Mouse (Mus musculus): Measurements from ENCODE around the gene Deaf1. TPM values are rescaled to one million over a fixed set of nuclear protein-coding genes. Genes with fewer than 3 reads are reported as not detected.

Gene Deaf1
- polyA plus RNA-seq, 2 experiments = 47.0 to 82.6 TPM

DNA sequence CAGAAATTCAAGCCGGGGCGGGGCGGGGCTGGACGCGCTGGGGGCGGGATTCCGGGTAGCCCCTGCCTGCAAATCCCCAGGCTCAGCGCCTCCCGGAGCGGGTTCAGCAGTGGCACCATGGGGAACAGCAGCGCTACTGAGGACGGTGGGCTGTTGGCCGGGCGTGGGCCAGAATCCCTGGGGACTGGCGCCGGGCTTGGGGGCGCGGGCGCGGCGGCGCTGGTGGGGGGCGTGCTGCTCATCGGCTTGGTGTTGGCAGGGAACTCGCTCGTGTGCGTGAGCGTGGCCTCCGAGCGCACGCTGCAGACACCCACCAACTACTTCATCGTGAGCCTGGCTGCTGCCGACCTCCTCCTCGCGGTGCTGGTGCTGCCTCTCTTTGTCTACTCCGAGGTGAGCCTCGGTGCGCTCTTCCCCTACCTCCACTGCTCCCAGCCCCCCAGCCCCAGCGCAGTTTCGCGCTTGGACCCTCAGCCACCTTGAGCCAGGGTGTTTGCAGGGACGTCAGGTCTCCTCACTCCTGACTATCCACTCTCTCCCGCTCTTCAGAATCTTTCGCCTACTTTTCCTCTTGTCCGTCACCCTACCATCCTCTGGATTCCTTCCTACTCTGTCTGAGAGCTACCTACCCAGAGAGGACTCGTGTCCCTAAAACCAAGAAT, 35.4 kb downstream of the Deaf1 start, which contains the start of gene Drd4:
Gene Drd4, plus strand, starts transcription at position 86 of the 662 bp plus-strand sequence.
- no peak within 1 kb of the TSS for H3K27ac ChIP-seq (replicated peaks; ENCODE audit: low read depth, low read length)
- peak; percentile 37 for DNase-seq (ENCODE audit: low spot score)
- no peak for TF ChIP-seq POLR2A (IDR thresholded peaks at IDR 0.05; ENCODE audit: borderline replicate concordance, extremely low read depth, insufficient read depth, insufficient read length)

GRCm38 (mm10) chr7:141288042-141288441, 39.4 kb downstream of the Deaf1 start:
- ATAC-seq (ENCODE audit: low FRiP score, low read depth) = no peak
- no peaks in the 10 kb centered on the region for H3K9me3 ChIP-seq (ENCODE audit: control insufficient read depth, low read length)
- WGBS = 81% methylated on average over 3 of the region's 3 CpGs

More for the DNA sequence above, 35.4 kb downstream of the Deaf1 start, which contains the start of gene Drd4:
- peak within 1 kb of the TSS; percentile 55 for H3K4me3 ChIP-seq (replicated peaks; ENCODE audit: low read length)
- peak within 1 kb of the TSS; percentile 63 for H3K9ac ChIP-seq (ENCODE audit: low read depth, low read length, severe bottlenecking)
- H3K9me3 ChIP-seq (ENCODE audit: control insufficient read depth, low read length) = no peaks in the 10 kb centered on the region
- ATAC-seq (ENCODE audit: low FRiP score, low read depth) = peak; percentile 38; the same call in 1 of the 2 replicates
- H3K36me3 ChIP-seq (ENCODE audit: control insufficient read depth, insufficient read depth, low read length) = 0 out of 2 replicates have a peak, but pooled peaks cover 4% of the 10 kb centered on the region
- WGBS = 2% methylated on average over 36 of the region's 46 CpGs
- peak within 1 kb of the TSS; percentile 99 for H3K4me2 ChIP-seq (replicated peaks; ENCODE audit: low read depth, low read length, severe bottlenecking)
- H3K4me1 ChIP-seq (ENCODE audit: control insufficient read depth, insufficient read depth, low read length) = peaks cover 4% of the 10 kb centered on the region; the same call in 1 of the 2 replicates
- peaks cover 42% of the 10 kb centered on the region for H3K27me3 ChIP-seq (ENCODE audit: control insufficient read depth, insufficient read depth, low read length)

GRCm38 (mm10) chr7:141282756-141283155, 44.7 kb downstream of the Deaf1 start:
- no peaks in the 10 kb centered on the region for H3K9me3 ChIP-seq (ENCODE audit: control insufficient read depth, low read length)

More at GRCm38 (mm10) chr7:141288042-141288441, 39.4 kb downstream of the Deaf1 start:
- Histone ChIP-seq H3K4me3 (replicated peaks; ENCODE audit: low read length) (no peak overlapping the region), H3K27me3 (ENCODE audit: control insufficient read depth, insufficient read depth, low read length) (peaks cover 16% of the 10 kb centered on the region), H3K4me2 (replicated peaks; ENCODE audit: low read depth, low read length, severe bottlenecking) (no peak overlapping the region), H3K4me1 (ENCODE audit: control insufficient read depth, insufficient read depth, low read length) (peaks cover 4% of the 10 kb centered on the region; the same call in 1 of the 2 replicates), H3K36me3 (ENCODE audit: control insufficient read depth, insufficient read depth, low read length) (no peaks in the 10 kb centered on the region), H3K27ac (replicated peaks; ENCODE audit: low read depth, low read length) (no peak overlapping the region), H3K9ac (ENCODE audit: low read depth, low read length, severe bottlenecking) (no peak overlapping the region)
- no peak for DNase-seq (ENCODE audit: low spot score)
- TF ChIP-seq POLR2A (IDR thresholded peaks at IDR 0.05; ENCODE audit: borderline replicate concordance, extremely low read depth, insufficient read depth, insufficient read length) = no peak

GRCm38 (mm10) chr7:141281442-141281841, 46.0 kb downstream of the Deaf1 start:
- H3K27me3 ChIP-seq (ENCODE audit: control insufficient read depth, insufficient read depth, low read length) = no peaks in the 10 kb centered on the region
- no peak overlapping the region for H3K27ac ChIP-seq (replicated peaks; ENCODE audit: low read depth, low read length)
- no peak overlapping the region for H3K9ac ChIP-seq (ENCODE audit: low read depth, low read length, severe bottlenecking)
- TF ChIP-seq POLR2A (IDR thresholded peaks at IDR 0.05; ENCODE audit: borderline replicate concordance, extremely low read depth, insufficient read depth, insufficient read length) = no peak
- no peak for ATAC-seq (ENCODE audit: low FRiP score, low read depth)
- DNase-seq (ENCODE audit: low spot score) = no peak
- H3K9me3 ChIP-seq (ENCODE audit: control insufficient read depth, low read length) = no peaks in the 10 kb centered on the region
- no peaks in the 10 kb centered on the region for H3K36me3 ChIP-seq (ENCODE audit: control insufficient read depth, insufficient read depth, low read length)
- no peak overlapping the region for H3K4me2 ChIP-seq (replicated peaks; ENCODE audit: low read depth, low read length, severe bottlenecking)
- 61% methylated on average over 6 of the region's 6 CpGs for WGBS
- H3K4me1 ChIP-seq (ENCODE audit: control insufficient read depth, insufficient read depth, low read length) = 0 out of 2 replicates have a peak, but pooled peaks cover 2% of the 10 kb centered on the region
- no peak overlapping the region for H3K4me3 ChIP-seq (replicated peaks; ENCODE audit: low read length)

More at GRCm38 (mm10) chr7:141282756-141283155, 44.7 kb downstream of the Deaf1 start:
- no peaks in the 10 kb centered on the region for H3K27me3 ChIP-seq (ENCODE audit: control insufficient read depth, insufficient read depth, low read length)
- no peak overlapping the region for H3K9ac ChIP-seq (ENCODE audit: low read depth, low read length, severe bottlenecking)
- H3K4me3 ChIP-seq (replicated peaks; ENCODE audit: low read length) = no peak overlapping the region
- DNase-seq (ENCODE audit: low spot score) (no peak), ATAC-seq (ENCODE audit: low FRiP score, low read depth) (no peak)
- H3K4me2 ChIP-seq (replicated peaks; ENCODE audit: low read depth, low read length, severe bottlenecking) = no peak overlapping the region
- 90% methylated on average over 4 of the region's 4 CpGs for WGBS
- H3K36me3 ChIP-seq (ENCODE audit: control insufficient read depth, insufficient read depth, low read length) = no peaks in the 10 kb centered on the region
- no peak for TF ChIP-seq POLR2A (IDR thresholded peaks at IDR 0.05; ENCODE audit: borderline replicate concordance, extremely low read depth, insufficient read depth, insufficient read length)
- H3K27ac ChIP-seq (replicated peaks; ENCODE audit: low read depth, low read length) = no peak overlapping the region
- H3K4me1 ChIP-seq (ENCODE audit: control insufficient read depth, insufficient read depth, low read length) = 0 out of 2 replicates have a peak, but pooled peaks cover 2% of the 10 kb centered on the region

DNA sequence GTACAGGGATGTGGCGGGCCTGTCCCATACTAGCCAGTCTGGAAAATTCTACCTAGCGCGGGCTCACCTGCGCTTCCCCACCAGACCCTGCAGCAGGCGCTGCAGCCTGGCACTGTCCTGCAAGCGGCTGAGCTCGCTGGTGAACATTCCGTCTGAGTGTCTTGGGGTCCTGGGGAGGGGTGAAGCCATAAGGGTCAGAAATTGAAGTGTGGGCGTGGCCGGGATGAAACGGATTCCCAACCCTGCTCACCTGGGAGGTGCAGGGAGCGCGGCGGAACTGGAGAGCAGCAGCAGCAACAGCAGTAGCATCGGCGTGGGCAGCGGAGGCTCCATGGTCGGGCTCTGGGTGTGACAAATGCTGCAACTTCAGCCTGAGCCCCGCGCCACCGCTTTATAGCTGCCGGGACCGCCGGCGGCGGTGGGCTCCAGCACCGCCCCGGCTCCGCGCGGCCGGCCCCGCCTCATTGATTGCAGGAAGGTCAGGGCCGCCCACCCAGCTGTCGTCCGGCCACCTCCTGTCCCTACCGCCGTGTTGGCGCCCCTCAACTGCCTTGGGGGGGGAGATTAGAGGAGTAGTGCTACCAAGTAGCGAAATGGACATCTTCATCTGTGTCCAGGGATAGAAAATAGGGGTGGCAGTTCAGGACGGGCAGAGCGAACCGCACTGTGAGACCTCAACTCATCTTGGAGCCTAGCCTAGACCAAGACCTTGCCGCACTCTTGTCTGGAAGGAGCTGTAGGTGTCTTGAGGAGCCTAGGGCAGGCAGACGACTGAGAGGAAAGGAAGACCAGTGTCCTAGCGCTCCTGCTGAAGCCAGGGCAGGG, 48.5 kb downstream of the Deaf1 start, which contains the start of gene Sct:
Gene Sct, minus strand, starts transcription at position 368 of the 825 bp plus-strand sequence.
- WGBS = 3% methylated on average over 29 of the region's 46 CpGs
- peak; percentile 23 for DNase-seq (ENCODE audit: low spot score)
- ATAC-seq (ENCODE audit: low FRiP score, low read depth) = peak; percentile 72

More for the DNA sequence above, 48.5 kb downstream of the Deaf1 start, which contains the start of gene Sct:
- 0 out of 2 replicates have a peak, but pooled peaks have one; percentile 5 for TF ChIP-seq POLR2A (IDR thresholded peaks at IDR 0.05; ENCODE audit: borderline replicate concordance, extremely low read depth, insufficient read depth, insufficient read length)
- no peaks in the 10 kb centered on the region for H3K27me3 ChIP-seq (ENCODE audit: control insufficient read depth, insufficient read depth, low read length)
- H3K9ac ChIP-seq (ENCODE audit: low read depth, low read length, severe bottlenecking) = peak within 1 kb of the TSS; percentile 55
- peak within 1 kb of the TSS; percentile 45 for H3K4me3 ChIP-seq (replicated peaks; ENCODE audit: low read length)
- H3K36me3 ChIP-seq (ENCODE audit: control insufficient read depth, insufficient read depth, low read length) = no peaks in the 10 kb centered on the region
- no peaks in the 10 kb centered on the region for H3K9me3 ChIP-seq (ENCODE audit: control insufficient read depth, low read length)
- 0 out of 2 replicates have a peak, but pooled peaks cover 2% of the 10 kb centered on the region for H3K4me1 ChIP-seq (ENCODE audit: control insufficient read depth, insufficient read depth, low read length)
- no peak within 1 kb of the TSS for H3K27ac ChIP-seq (replicated peaks; ENCODE audit: low read depth, low read length)
- H3K4me2 ChIP-seq (replicated peaks; ENCODE audit: low read depth, low read length, severe bottlenecking) = peak within 1 kb of the TSS; percentile 96
